Mouse (Mus musculus) intestine, embryonic 15.5 days (tissue): ENCODE measurements around the gene Htr1a. TPM values are rescaled to one million over a fixed set of nuclear protein-coding genes. Genes with fewer than 3 reads are reported as not detected.

ENCODE experiments used
- polyA plus RNA-seq: library from polyadenylated mRNA; unstranded; fragments of >200 nt; fragmentation: Nextera tagmentation; extraction: Ambion mirVana; gene quantifications from 2 replicates; pipeline ENCODE4 v1.2.1, GENCODE M21; 2015

Gene Htr1a
- polyA plus RNA-seq, 1 experiment from 2014 or later, result 0.04 TPM

Other genes with a start within 250 kb of the Htr1a start
- gene Rnf180, start 148.8 kb upstream of the Htr1a start, polyA plus RNA-seq, result 2.7 and 3.0 TPM in 2 replicates